Mouse (Mus musculus) ES-CJ7 (cell line): ENCODE results near the gene Eno2.
"Not testable (repeated sequence)": the region's sequence is repeated elsewhere in the genome, so short reads cannot be mapped to it uniquely, and the experiment has no call there.

Experiments
- DNase-seq: peaks from one replicate; pipeline ENCODE4 v3.0.0; 2011; ENCODE audit warnings: low read depth, low spot score

Eno2 gene

DNA sequence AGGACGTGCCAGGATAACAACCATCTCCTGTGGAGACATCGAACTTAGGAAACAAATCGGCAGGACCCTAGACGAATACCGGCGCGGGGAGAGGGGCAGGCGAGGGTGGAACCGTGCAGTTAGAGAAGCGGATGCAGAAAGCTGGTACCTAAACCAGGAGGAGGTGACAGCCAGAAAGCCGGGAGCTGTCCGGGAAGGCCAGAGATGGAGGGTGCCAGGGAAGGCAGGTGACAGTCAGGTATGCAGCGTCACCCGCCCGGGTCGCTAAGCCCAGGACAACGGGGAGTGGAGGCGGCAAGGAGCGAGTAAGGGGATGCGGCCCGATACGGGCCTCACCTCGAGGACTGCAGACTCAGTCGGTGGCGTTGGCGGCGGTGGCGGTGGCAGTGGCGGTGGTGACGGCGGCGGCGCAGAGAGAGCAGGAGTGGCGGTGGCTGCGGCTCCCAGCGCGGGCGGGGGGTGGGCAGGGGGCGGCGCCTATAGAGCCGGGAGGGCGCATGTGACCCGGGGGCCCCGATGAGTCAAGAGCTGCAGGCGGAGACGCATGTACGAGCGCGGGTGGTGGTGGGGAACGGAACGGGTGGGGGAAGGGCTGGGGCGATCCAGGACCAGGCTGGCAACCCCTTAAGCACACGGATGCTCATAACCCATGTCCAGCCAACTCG lies at the start of gene Eno2:
Gene Eno2, minus strand, starts transcription at position 573 of the 665 bp plus-strand sequence.
- DNase-seq = peak; percentile 41

GRCm38 (mm10) chr6:124817971-124818370 lies 48.5 kb upstream of the Eno2 start:
- no peak for DNase-seq

GRCm38 (mm10) chr6:124817563-124817962 lies 48.1 kb upstream of the Eno2 start:
- no peak for DNase-seq

- DNase-seq = no peak
Measured at GRCm38 (mm10) chr6:124817125-124817524, 47.7 kb upstream of the Eno2 start.

- DNase-seq = no peak
Measured at GRCm38 (mm10) chr6:124816611-124817010, 47.1 kb upstream of the Eno2 start.

GRCm38 (mm10) chr6:124814858-124815774 lies 45.6 kb upstream of the Eno2 start:
- no peak for DNase-seq

DNA sequence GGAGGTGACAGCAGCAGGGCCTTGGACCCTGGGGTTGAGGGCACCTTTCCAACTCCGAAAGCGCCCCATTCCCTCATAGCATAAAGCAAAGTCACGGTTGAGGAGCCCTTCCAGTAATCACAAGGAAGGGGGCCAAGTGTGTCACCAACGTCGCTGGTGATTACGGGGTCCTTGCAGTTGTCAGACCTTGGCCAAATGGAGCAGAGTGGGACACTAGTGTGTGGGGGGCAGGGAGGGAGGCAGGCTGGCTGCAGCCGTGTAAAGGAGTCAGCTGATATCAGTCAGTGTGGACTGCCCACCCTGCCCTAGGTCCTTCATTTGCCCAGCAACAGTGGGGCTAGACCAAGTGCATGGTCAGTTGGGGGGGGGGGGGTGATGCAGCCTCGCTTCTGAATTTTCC lies 45.0 kb upstream of the Eno2 start:
- no peak for DNase-seq

DNA sequence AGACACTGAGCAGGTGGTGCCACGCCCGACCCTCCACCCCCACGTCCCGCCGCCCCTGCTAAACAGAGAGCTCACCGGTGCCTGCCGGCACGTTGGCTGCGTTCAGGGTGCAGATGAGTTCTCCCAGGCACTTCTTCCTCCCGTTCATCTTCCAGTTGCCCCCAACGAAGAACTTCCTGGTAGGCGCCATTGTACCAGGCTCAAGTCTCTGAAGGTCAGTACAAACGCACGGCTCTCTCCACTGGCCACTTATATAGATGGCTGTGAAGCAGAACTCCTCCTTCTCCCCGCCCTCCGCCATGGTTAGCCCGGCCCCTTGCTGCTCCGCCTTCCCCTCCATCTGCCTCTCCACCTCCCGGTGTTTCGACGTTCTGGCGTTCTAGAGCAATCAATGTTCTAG lies 44.5 kb upstream of the Eno2 start, which contains the start of gene Tpi1:
Gene Tpi1, minus strand, starts transcription at position 364 of the 400 bp plus-strand sequence.
- peak; percentile 91 for DNase-seq

DNA sequence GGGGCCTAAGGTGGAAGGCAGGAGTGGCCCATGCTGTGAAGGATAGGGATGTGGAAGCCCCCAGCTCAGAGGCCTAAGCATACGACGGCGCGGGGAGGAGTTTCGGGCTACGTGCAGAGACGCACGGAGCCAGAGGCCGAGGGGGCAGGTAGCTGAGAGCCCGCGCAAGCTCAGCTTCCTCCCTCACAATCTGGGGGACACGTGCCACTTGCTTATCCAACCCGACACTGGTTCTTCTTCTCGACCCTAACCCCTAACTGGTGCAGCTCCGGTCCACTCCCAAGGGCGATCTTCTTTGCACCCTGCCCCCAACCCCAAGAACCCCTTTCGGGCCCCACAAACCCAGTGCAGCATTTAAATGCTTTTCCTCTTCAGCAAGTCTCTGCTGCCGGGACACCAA lies 44.0 kb upstream of the Eno2 start:
- DNase-seq = peak; percentile 70

- DNase-seq = no peak
Measured at GRCm38 (mm10) chr6:124812848-124813247, 43.4 kb upstream of the Eno2 start.

DNA sequence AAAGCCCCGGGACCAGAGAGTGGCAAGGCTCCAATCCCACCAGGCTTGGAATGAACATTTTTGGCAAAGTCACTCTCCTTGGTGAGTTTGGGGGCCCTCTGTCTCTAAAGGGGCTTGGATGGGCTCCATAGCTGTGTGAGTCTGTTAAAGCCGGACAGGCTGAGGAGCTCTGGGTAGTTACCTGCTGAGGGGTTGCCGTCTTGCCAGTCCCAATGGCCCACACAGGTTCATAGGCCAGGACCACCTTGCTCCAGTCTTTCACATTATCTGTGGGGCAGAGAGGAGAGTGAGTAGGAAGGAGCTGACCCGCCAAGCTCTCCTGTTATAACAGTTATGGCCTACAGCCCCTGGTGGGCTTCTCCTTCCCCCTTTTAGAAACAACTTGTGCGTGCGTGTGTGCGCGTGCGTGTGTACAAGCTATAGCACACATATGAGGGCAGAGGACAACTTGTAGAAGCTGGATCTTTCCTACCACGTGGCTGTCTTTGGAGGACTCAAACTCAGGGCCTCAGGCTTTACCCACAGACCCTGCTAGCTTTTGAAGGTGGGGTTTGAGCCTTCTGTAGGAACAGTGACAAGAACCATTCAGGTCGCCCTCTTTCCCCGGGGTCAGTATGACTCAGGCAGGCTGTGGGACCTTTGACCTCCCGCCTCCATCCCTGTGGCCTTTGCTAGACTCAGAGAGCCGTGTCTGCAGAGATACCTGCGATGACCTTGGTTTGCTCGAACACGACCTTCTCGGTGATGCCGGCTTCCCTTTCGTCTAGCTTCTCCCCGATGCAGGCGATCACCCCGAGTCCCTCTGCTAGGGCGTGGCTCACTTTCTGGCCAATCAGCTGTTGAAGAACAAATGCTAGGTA lies 42.5 kb upstream of the Eno2 start:
- peak; percentile 46 for DNase-seq

DNA sequence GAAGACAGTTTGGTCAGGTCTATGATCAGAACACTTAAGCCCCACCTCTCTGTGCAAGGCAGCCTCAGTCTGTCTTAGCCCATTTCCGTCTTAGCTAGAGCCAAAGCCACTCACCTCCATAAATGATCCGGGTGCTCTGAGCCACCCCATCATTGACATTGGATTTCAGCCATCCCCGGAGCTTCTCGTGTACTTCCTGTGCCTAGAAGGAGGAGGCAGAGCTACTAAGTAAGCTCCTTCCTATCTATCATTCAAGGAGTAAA lies 41.9 kb upstream of the Eno2 start:
- no peak for DNase-seq

DNA sequence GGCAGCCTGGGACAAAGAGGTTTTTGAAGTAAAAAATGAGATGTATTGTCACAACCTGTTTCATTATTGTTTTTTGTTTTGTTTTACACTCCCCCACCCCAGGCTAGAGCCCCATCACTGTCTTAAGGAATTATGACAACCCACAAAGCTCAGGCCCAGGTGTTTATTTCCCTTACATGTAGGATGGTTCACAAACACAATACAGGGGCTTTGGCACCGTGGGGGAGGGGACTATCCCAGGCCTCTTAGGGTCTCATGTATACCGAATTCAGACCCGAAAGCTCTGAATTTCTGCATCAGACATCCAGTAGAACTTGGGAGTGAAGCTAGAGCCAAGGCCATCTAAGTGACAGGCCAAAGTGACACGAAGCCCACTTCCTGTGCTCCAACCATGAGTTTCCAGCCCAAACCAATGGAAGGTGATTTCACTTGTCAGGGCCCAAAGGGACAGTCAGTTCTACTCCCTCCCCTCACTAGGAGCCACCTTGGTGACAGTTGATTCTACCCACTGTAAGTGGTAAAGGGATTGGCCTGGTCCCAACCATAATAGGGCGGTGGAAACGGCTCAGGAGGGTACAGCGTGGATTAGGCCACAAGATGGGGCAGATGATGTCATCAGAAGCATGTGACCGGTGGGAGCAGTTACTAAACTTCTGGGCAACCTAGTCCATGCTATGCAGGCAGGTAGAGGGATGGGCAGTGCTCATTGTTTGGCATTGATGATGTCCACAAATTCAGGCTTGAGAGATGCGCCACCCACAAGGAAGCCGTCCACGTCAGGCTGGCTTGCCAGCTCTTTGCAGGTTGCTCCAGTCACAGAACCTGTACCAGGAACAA lies 41.3 kb upstream of the Eno2 start:
- not testable (repeated sequence) for DNase-seq

GRCm38 (mm10) chr6:124809775-124810538 lies 40.5 kb upstream of the Eno2 start:
- no peak for DNase-seq

DNA sequence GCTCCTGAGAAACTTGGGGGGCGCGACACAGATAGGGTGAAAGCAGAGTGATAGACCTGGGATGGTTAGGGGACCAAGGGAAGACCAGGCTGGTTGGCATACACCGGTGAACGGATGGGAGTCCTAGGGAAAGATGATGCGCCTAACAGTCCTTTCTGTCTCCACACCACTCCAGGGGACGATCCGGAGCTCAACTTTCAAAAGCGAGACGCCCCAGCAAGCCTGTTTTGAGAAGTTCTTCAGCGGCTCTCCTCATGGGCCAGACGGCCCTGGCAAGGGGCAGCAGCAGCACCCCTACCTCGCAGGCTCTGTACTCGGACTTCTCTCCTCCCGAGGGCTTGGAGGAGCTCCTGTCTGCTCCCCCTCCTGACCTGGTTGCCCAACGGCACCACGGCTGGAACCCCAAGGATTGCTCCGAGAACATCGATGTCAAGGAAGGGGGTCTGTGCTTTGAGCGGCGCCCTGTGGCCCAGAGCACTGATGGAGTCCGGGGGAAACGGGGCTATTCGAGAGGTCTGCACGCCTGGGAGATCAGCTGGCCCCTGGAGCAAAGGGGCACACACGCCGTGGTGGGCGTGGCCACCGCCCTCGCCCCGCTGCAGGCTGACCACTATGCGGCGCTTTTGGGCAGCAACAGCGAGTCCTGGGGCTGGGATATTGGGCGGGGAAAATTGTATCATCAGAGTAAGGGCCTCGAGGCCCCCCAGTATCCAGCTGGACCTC lies 39.7 kb upstream of the Eno2 start:
- DNase-seq = peak; percentile 64

DNA sequence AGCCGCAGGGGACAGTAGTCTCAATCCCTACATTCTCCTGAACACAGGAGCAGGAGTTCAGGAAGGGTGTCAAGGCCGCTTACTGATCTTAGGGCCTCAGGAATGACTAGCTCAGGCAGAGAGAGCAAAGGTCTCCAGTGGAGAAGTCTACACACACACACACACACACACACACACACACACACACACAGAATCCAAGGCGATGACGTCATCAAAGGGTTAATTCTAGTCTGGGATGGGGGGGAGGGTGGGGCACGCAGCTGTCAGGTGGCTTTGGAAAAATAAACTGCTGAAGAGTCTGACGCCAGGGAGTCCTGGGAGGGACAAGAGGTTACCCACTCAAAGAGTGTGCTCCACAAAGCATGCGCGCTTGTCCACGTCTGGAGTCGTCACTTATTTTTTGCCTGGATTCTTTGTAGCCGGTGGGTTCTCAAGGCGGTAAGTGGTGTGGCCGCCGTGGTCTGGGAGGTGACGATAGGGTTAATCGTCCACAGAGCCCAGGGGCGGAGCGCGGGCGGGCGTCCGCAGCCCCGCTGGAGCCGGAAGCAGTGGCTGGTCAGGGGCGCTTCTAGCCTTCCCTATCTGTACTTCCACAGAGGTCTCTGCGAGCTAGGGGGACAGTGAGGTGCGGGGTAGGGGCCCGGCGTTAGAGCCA lies 39.0 kb upstream of the Eno2 start, which contains the start of gene Spsb2:
Gene Spsb2, plus strand, starts transcription at position 304 of the 655 bp plus-strand sequence.
- peak; percentile 67 for DNase-seq

DNA sequence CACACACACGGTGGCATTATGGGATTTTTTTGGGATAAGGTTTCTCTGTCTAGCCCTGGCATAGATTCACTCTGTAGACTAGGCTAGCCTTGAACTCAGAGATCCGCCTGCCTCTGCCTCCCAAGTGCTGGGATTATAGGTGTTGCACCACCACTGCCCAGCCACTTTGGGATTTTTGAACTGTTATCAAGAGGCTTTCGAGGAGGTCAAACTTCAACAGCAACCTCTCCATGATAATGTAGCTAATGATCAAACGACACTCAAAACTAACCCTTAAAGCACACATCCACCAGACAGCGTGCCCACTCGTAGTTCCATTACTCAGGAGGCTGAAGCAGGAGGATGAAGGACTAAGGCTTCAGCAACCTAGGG lies 38.5 kb upstream of the Eno2 start:
- no peak for DNase-seq

DNA sequence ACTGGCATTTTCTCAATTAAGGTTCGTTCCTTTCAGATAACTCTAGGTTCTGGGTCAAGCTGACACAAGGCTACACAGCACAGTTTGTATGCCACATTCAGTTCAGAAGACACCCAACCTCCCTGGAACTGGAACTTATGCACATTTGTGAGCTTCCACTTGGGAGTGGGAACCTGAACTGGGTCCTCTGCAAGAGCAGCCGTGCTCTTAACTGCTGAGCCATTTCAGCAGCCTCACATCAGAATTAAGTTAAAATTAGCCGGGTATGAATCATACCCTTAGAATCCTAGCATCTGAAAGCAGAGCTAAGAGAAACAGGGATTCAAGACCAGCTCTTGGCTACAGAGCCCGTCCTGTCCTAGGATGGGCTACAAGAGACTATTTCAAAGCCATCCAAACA lies 37.9 kb upstream of the Eno2 start:
- no peak for DNase-seq

DNA sequence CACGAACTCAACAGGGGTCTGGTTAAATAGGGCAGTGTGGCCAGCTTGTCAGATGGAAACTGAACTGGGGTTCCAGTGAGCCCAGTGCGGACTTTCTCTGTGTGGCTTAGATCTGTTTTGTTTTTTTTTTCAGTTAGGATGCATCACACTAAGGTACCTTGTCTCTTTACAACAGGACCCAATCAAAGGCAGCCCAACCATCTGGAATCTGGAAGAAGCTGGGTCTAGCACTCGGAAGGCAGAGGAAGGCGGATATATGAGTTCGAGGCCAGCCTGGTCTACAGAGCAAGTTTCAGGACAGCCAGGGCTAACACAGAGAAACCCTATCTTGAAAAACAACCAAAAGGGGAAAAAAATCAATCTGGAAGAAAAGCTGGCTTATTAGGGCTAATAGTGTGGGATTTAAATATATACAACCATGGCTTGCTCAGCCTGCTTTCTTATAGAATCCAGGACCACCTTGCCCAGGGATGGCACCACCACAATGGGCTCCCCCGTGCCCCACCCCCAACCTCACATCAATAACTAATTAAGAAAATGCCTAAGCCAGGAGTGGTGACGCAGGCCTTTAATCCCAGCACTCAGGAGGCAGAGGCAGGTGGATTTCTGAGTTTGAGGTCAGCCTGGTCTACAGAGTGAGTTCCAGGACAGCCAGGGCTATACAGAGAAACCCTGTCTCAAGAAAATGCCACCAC lies 37.1 kb upstream of the Eno2 start:
- DNase-seq = no peak
